Mouse (Mus musculus) splenic B cell, adult 2 months (primary cell): ENCODE data around the gene Srpk3.

Experiments used
- DNase-seq: peaks from one replicate; pipeline ENCODE4 v3.0.0-alpha.2; 2011; ENCODE audit warnings: low read depth, low spot score
- H3K27me3 ChIP-seq: 2 replicates; pipeline ENCODE4 v1.6.1; 2012; ENCODE audit warnings: mild to moderate bottlenecking, low read length, moderate library complexity, mixed read lengths; ENCODE audit not compliant: control insufficient read depth, poor library complexity, insufficient read depth, severe bottlenecking
- H3K36me3 ChIP-seq: 2 replicates; pipeline ENCODE4 v1.6.1; 2012; ENCODE audit warnings: mild to moderate bottlenecking, low read length, moderate library complexity, mixed read lengths; ENCODE audit not compliant: control insufficient read depth, poor library complexity, insufficient read depth, severe bottlenecking

Gene Srpk3

DNA sequence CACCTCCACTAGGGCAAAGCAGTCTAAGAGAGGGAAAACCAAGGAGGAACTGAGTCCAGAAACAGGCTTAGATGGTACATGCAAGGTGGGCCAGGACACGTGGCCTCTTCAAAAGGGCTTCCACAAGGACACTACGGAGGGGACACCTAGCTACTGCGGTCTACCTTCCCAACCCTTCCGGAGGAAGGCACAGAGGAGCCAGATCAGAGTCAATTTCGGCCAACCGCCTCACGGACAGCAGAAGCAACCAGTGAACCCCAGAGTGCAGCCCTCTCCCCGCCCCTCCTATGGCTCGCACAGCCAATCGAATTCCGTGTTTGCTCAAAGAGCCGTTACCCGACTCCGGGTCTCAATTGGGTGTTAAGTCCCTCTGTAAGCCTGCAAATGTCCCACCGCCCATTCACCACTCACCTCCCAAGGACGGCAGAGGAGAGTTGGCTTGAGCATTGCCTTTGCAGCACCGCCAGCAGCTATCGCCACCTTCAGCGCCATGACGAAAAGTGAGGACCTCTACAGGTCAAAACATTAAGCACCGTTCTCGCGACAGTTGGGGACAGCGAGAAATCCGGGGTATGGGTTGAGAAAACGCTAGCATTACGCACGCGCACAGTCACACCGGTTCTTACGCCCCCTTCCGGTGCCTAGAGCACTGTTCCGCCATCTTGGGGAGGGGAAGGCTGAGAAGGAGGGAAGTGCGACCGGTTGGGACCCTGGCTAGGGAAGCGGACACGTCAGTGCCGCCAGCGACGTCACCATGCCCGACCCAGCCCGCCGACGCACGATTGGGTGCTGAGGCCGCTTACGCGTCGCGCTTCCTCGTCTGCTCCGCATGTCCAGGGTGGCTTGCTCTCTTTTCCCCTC lies 12.4 kb downstream of the Srpk3 start, which contains the start of the genes Idh3g and Ssr4:
Gene Idh3g (minus strand): TSS at position 534 of the 861 bp plus-strand sequence.
Gene Ssr4 (plus strand): TSS at position 665 of the 861 bp plus-strand sequence.
- no peaks in the 10 kb centered on the region for H3K36me3 ChIP-seq
- no peaks in the 10 kb centered on the region for H3K27me3 ChIP-seq

DNA sequence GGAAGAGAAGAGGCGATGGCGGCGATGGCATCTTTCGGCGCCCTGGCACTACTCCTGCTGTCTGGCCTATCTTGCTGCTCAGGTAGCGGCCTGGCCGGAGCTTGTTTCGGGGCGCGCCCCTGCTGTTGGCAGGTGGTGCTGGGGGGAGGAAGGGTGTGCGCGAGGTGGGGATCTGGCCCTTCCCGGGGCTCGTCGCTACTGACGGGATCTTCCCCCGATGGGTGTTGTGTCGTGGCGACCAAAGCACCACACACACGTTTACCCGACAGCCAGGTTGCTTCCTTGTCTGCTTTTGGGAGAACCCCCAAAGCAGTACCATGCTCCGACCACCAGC lies 13.0 kb downstream of the Srpk3 start:
- Histone ChIP-seq H3K36me3 (no peaks in the 10 kb centered on the region), H3K27me3 (no peaks in the 10 kb centered on the region)
- DNase-seq = no peak

More for the DNA sequence above, 12.4 kb downstream of the Srpk3 start, which contains the start of the genes Idh3g and Ssr4:
- peak; percentile 97 for DNase-seq

GRCm38 (mm10) chrX:73788501-73788900 lies 14.3 kb downstream of the Srpk3 start:
- no peak for DNase-seq
- Histone ChIP-seq H3K36me3 (no peaks in the 10 kb centered on the region), H3K27me3 (no peaks in the 10 kb centered on the region)

DNA sequence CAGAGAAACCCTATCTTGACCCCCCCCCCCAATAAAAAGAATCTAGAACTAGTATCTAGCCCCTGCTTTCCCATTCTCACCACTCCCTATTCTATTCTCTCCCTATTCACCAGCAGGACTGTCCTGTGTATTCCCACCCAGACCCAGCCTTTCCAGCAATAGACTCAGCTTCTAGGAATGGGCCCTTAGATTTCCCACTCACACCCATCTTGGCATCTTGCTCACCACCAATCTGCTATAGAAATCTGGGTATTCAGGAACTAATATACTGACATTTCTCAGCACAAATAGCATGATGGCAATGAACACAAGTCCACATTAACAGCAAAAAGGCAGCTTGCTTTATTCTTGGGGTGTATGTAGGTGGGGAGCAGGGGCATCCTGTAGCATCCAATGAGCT lies 18.8 kb downstream of the Srpk3 start:
- no peak for DNase-seq
- H3K27me3 ChIP-seq = no peaks in the 10 kb centered on the region
- no peaks in the 10 kb centered on the region for H3K36me3 ChIP-seq

- DNase-seq = no peak
- Histone ChIP-seq H3K27me3 (no peaks in the 10 kb centered on the region), H3K36me3 (no peaks in the 10 kb centered on the region)
Measured at GRCm38 (mm10) chrX:73793505-73793904, 19.3 kb downstream of the Srpk3 start.

DNA sequence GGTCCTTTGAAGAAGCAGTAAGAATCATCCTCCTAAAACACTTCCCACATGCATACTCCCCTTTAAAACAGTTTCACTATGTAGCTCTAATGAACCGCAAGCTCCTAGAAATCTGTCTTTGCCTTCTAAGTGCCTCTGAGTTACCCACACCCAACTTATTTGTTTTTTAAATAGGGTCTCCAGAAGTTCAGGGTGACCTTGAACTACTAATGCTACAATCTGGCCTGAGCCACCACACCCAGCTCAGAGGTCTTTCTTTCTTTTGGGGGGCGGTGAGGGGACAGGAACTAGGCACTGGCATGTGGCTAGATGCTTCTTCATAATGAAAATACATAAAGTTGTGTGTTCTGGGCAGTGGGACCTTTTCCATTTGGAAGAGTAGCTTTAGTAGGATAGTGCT lies 23.3 kb downstream of the Srpk3 start:
- no peak for DNase-seq
- H3K36me3 ChIP-seq = no peaks in the 10 kb centered on the region

GRCm38 (mm10) chrX:73798502-73798901 lies 24.3 kb downstream of the Srpk3 start:
- H3K36me3 ChIP-seq = no peaks in the 10 kb centered on the region
- DNase-seq = peak; percentile 82

More for the DNA sequence above, 23.3 kb downstream of the Srpk3 start:
- H3K27me3 ChIP-seq = no peaks in the 10 kb centered on the region

DNA sequence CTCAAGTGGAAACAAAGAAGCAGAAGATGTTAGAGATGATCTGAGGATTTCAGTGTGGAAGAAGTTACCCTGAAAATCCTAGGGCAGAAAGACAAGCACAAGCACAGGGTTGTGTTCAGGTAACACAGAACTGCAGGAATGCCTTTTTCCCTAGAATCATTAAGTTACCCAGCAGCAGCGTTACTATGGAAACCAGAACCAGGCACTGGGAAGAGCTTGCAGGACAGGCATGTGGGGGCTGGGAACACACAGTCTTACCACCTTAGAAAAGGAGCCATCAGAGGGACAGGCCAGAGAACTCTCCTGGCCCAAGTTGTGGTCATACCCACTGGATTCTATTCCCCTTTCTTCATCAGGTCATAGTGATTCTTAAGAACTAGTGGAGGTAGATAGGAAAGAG lies 31.6 kb downstream of the Srpk3 start:
- Histone ChIP-seq H3K36me3 (no peaks in the 10 kb centered on the region), H3K27me3 (no peaks in the 10 kb centered on the region)
- no peak for DNase-seq

More at GRCm38 (mm10) chrX:73798502-73798901, 24.3 kb downstream of the Srpk3 start:
- no peaks in the 10 kb centered on the region for H3K27me3 ChIP-seq

- no peak for DNase-seq
- H3K36me3 ChIP-seq = no peaks in the 10 kb centered on the region
- H3K27me3 ChIP-seq = no peaks in the 10 kb centered on the region
Measured at GRCm38 (mm10) chrX:73815072-73815471, 40.9 kb downstream of the Srpk3 start.

GRCm38 (mm10) chrX:73816596-73817314 lies 42.5 kb downstream of the Srpk3 start:
- no peaks in the 10 kb centered on the region for H3K27me3 ChIP-seq
- no peaks in the 10 kb centered on the region for H3K36me3 ChIP-seq
- no peak for DNase-seq

DNA sequence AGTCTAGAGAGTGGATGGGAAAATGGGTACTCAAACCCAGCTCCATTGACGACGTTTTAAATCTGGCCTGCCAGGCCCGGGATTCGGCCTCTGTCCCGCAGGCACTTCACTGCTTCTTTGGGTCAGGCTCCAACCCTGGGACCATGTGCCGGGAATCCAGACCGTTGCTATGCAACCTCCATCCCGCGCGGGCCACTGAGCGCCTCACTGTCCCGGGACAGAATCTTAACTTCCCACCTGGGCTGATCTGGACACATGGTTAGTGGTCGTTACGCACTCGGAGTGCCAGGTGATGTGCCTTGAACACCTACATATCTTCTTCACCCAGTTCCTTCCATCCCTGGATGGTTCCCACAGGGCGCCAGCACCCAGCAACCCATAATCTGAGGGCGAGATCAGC lies 49.5 kb downstream of the Srpk3 start:
- DNase-seq = no peak
- Histone ChIP-seq H3K36me3 (no peaks in the 10 kb centered on the region), H3K27me3 (no peaks in the 10 kb centered on the region)

GRCm38 (mm10) chrX:73824185-73825151 lies 50.3 kb downstream of the Srpk3 start, which contains the start of gene Pdzd4:
Pdzd4 (minus strand) TSS chrX:73824969.
- DNase-seq = peak; percentile 27

More at GRCm38 (mm10) chrX:73824185-73825151, 50.3 kb downstream of the Srpk3 start, which contains the start of gene Pdzd4:
- no peaks in the 10 kb centered on the region for H3K36me3 ChIP-seq
- H3K27me3 ChIP-seq = no peaks in the 10 kb centered on the region
